Mouse (Mus musculus) left cerebral cortex, adult 2 months (tissue): ENCODE measurements around the gene Itgb2. TPM values are rescaled to one million over a fixed set of nuclear protein-coding genes. Genes with fewer than 3 reads are reported as not detected.

Experiments used
- DNase-seq, 2 experiments: peaks; one replicate each; pipeline ENCODE4 v3.0.0; 2021 to 2022; ENCODE audit warnings: low spot score in 2 of 2, mixed read lengths in 1 of 2; ENCODE audit errors: extremely low spot score in 1 of 2
- H3K27ac ChIP-seq: fragments of 200-600 bp; 2 replicates; pipeline ENCODE4 v1.8.1; 2022
- H3K4me3 ChIP-seq: fragments of 200-600 bp; 2 replicates; pipeline ENCODE4 v1.8.1; 2022
- CTCF ChIP-seq: fragments of 200-600 bp; IDR thresholded peaks from 2 replicates; pipeline ENCODE4 v1.8.1; 2022; ENCODE audit warnings: antibody characterized with exemption, mild to moderate bottlenecking, moderate library complexity
- intact Hi-C: fragments of 180-260 bp; cut with DNase I; formaldehyde crosslinking; loops from one replicate; pipeline ENCODE4 v1.15.1; 2025
- total RNA-seq, 2 experiments: library from RNA; stranded (reverse); gene quantifications; 2 replicates each; pipeline ENCODE4 v1.2.3; 2021

The Itgb2 gene
- total RNA-seq, 2 experiments from 2014 or later: 3.0 to 3.5 TPM

- intact Hi-C loops: loop anchor here (10.0 kb wide), 1 partner anchor 171 kb away; no protein-coding TSS in a partner anchor
- peak overlapping the region; percentile 36; the same call in 1 of the 2 replicates for H3K27ac ChIP-seq
- DNase-seq: no peak
- H3K4me3 ChIP-seq: no peak overlapping the region
- no peak for TF ChIP-seq CTCF
These were observed 66.0 kb downstream of the Itgb2 start for GRCm38 (mm10) chr10:77596060-77596459.

- DNase-seq: no peak
- no peak for TF ChIP-seq CTCF
- Histone ChIP-seq H3K4me3 (no peak overlapping the region), H3K27ac (no peak overlapping the region)
- intact Hi-C loops: no loop called here
These were observed 73.0 kb downstream of the Itgb2 start for GRCm38 (mm10) chr10:77603021-77603420.

- intact Hi-C loops: no loop called here
- no peak for DNase-seq
- H3K4me3 ChIP-seq: no peak overlapping the region
- peak; percentile 49 for TF ChIP-seq CTCF
- no peak overlapping the region for H3K27ac ChIP-seq
These were observed 74.1 kb downstream of the Itgb2 start for GRCm38 (mm10) chr10:77604111-77604510.

- intact Hi-C loops: no loop called here
- DNase-seq: no peak
- TF ChIP-seq CTCF: no peak
- H3K27ac ChIP-seq: no peak overlapping the region
- no peak overlapping the region for H3K4me3 ChIP-seq
These were observed 74.9 kb downstream of the Itgb2 start for GRCm38 (mm10) chr10:77604958-77605357.

GRCm38 (mm10) chr10:77605368-77605767 is 75.3 kb downstream of the Itgb2 start:
- no peak for DNase-seq
- intact Hi-C loops: no loop called here

GRCm38 (mm10) chr10:77605908-77606826 is 76.1 kb downstream of the Itgb2 start, which contains the start of the genes Sumo3 and Gm49325:
Gene Sumo3, plus strand, starts transcription at chr10:77606097.
Gene Gm49325, plus strand, starts transcription at chr10:77606197.
- intact Hi-C loops: loop anchor here (1.0 kb wide), 1 partner anchor 15 kb away; no protein-coding TSS in a partner anchor
- Histone ChIP-seq H3K27ac (peak within 1 kb of the TSS; percentile 96), H3K4me3 (peak within 1 kb of the TSS; percentile 94)
- no peak for TF ChIP-seq CTCF
- DNase-seq: peak; percentile 92 to 94

More at GRCm38 (mm10) chr10:77605368-77605767, 75.3 kb downstream of the Itgb2 start:
- Histone ChIP-seq H3K4me3 (peak overlapping the region; percentile 94; the same call in 1 of the 2 replicates), H3K27ac (peak overlapping the region; percentile 96)
- peak; percentile 54 for TF ChIP-seq CTCF

GRCm38 (mm10) chr10:77606855-77607254 is 76.8 kb downstream of the Itgb2 start:
- no peak for DNase-seq
- intact Hi-C loops: loop anchor here (1.0 kb wide), 1 partner anchor 16 kb away; no protein-coding TSS in a partner anchor
- no peak for TF ChIP-seq CTCF
- Histone ChIP-seq H3K27ac (peak overlapping the region; percentile 96), H3K4me3 (peak overlapping the region; percentile 94)

GRCm38 (mm10) chr10:77607441-77607840 is 77.4 kb downstream of the Itgb2 start:
- intact Hi-C loops: no loop called here
- H3K27ac ChIP-seq: no peak overlapping the region

GRCm38 (mm10) chr10:77608589-77608988 is 78.5 kb downstream of the Itgb2 start:
- Histone ChIP-seq H3K27ac (peak overlapping the region; percentile 70), H3K4me3 (no peak overlapping the region)
- no peak for TF ChIP-seq CTCF
- intact Hi-C loops: no loop called here
- no peak for DNase-seq

More at GRCm38 (mm10) chr10:77607441-77607840, 77.4 kb downstream of the Itgb2 start:
- no peak for DNase-seq
- H3K4me3 ChIP-seq: peak overlapping the region; percentile 13; the same call in 1 of the 2 replicates
- TF ChIP-seq CTCF: no peak

GRCm38 (mm10) chr10:77610221-77610961 is 80.3 kb downstream of the Itgb2 start:
- no peak for DNase-seq
- Histone ChIP-seq H3K27ac (no peak overlapping the region), H3K4me3 (no peak overlapping the region)
- TF ChIP-seq CTCF: no peak
- intact Hi-C loops: no loop called here

- no peak for TF ChIP-seq CTCF
- H3K27ac ChIP-seq: peak overlapping the region; percentile 67
- no peak for DNase-seq
These were observed 83.4 kb downstream of the Itgb2 start for GRCm38 (mm10) chr10:77613409-77613808.

More at GRCm38 (mm10) chr10:77613409-77613808, 83.4 kb downstream of the Itgb2 start:
- H3K4me3 ChIP-seq: no peak overlapping the region
- intact Hi-C loops: no loop called here

Other genes starting within 250 kb of the Itgb2 start
- gene Adarb1, start 112.0 kb upstream of the Itgb2 start, total RNA-seq: 100 to 1,000 TPM; 139 to 152 TPM
- 10 to 100 TPM; 32.6 to 35.7 TPM for gene Fam207a, start 14.5 kb upstream of the Itgb2 start, total RNA-seq
- 10 to 100 TPM; 71.6 to 77.6 TPM for gene Pttg1ip, start 51.5 kb downstream of the Itgb2 start, total RNA-seq
- gene Sumo3, start 75.8 kb downstream of the Itgb2 start, total RNA-seq: 100 to 1,000 TPM; 142 to 156 TPM
- gene Gm49325, start 75.9 kb downstream of the Itgb2 start, total RNA-seq: 1 to 10 TPM; 2.0 to 5.3 TPM
- 10 to 100 TPM; 47.4 to 48.0 TPM for gene Ube2g2, start 92.0 kb downstream of the Itgb2 start, total RNA-seq
- gene Tspear, start 156.3 kb downstream of the Itgb2 start, total RNA-seq: under 1 TPM; 0.18 to 0.21 TPM
- not detected for gene Gm19402, start 160.5 kb downstream of the Itgb2 start, total RNA-seq
- not detected for gene Gm9508, start 167.0 kb downstream of the Itgb2 start, total RNA-seq
- gene Gm10272, start 176.4 kb downstream of the Itgb2 start, total RNA-seq: not detected
- gene Gm10024, start 181.2 kb downstream of the Itgb2 start, total RNA-seq: not detected
- gene Gm10142, start 185.6 kb downstream of the Itgb2 start, total RNA-seq: not detected
- not detected for gene Krtap12-1, start 190.3 kb downstream of the Itgb2 start, total RNA-seq
- not detected for gene Gm10100, start 196.2 kb downstream of the Itgb2 start, total RNA-seq
- not detected for gene Gm18596, start 212.4 kb downstream of the Itgb2 start, total RNA-seq
- not detected for gene Gm9736, start 221.1 kb downstream of the Itgb2 start, total RNA-seq
- not detected for gene Gm3233, start 229.4 kb downstream of the Itgb2 start, total RNA-seq
- not detected for gene Gm3238, start 241.1 kb downstream of the Itgb2 start, total RNA-seq
- gene Gm7138, start 246.7 kb downstream of the Itgb2 start, total RNA-seq: not detected